Mouse (Mus musculus): ENCODE data around the gene Serinc3. TPM values are rescaled to one million over a fixed set of nuclear protein-coding genes. Genes with fewer than 3 reads are reported as not detected.
"Not testable (repeated sequence)": the region's sequence is repeated elsewhere in the genome, so short reads cannot be mapped to it uniquely, and the experiment has no call there.

Serinc3 gene
- polyA plus RNA-seq, 1 experiment from 2014 or later, result 53.0 TPM

GRCm38 (mm10) chr2:163631223-163631622, 13.7 kb downstream of the Serinc3 start:
- H3K4me2 ChIP-seq (ENCODE audit: low read depth, low read length), result no peak overlapping the region
- no peak overlapping the region for H3K4me3 ChIP-seq (ENCODE audit: low read depth, low read length)
- H3K27me3 ChIP-seq (replicated peaks; ENCODE audit: control insufficient read depth, insufficient read depth, low read length), result no peaks in the 10 kb centered on the region
- H3K27ac ChIP-seq (replicated peaks; ENCODE audit: low read depth, low read length), result no peak overlapping the region
- WGBS, result 95% methylated on average over 4 of the region's 4 CpGs
- H3K4me1 ChIP-seq (ENCODE audit: control insufficient read depth, insufficient read depth, low read length), result no peaks in the 10 kb centered on the region
- no peak for ATAC-seq (ENCODE audit: low read depth)
- no peaks in the 10 kb centered on the region for H3K9me3 ChIP-seq (ENCODE audit: control insufficient read depth, low read length)
- no peak overlapping the region for H3K9ac ChIP-seq (ENCODE audit: low read depth, low read length)
- DNase-seq (ENCODE audit: low spot score), result no peak
- peaks cover 91% of the 10 kb centered on the region for H3K36me3 ChIP-seq (ENCODE audit: control insufficient read depth, insufficient read depth, low read length)

GRCm38 (mm10) chr2:163621401-163621800, 23.5 kb downstream of the Serinc3 start:
- peaks cover 87% of the 10 kb centered on the region for H3K36me3 ChIP-seq (ENCODE audit: control insufficient read depth, insufficient read depth, low read length)
- 91% methylated on average over 3 of the region's 3 CpGs for WGBS
- not testable (repeated sequence) for H3K4me1 ChIP-seq (ENCODE audit: control insufficient read depth, insufficient read depth, low read length); H3K4me2 ChIP-seq (ENCODE audit: low read depth, low read length); H3K9me3 ChIP-seq (ENCODE audit: control insufficient read depth, low read length); H3K9ac ChIP-seq (ENCODE audit: low read depth, low read length); DNase-seq (ENCODE audit: low spot score); H3K27ac ChIP-seq (replicated peaks; ENCODE audit: low read depth, low read length); ATAC-seq (ENCODE audit: low read depth); H3K4me3 ChIP-seq (ENCODE audit: low read depth, low read length); H3K27me3 ChIP-seq (replicated peaks; ENCODE audit: control insufficient read depth, insufficient read depth, low read length)

- H3K27ac ChIP-seq (replicated peaks; ENCODE audit: low read depth, low read length), result no peak overlapping the region
- peak; percentile 53 for DNase-seq (ENCODE audit: low spot score)
- ATAC-seq (ENCODE audit: low read depth), result peak; percentile 56; the same call in 1 of the 2 replicates
- no peak overlapping the region for H3K4me3 ChIP-seq (ENCODE audit: low read depth, low read length)
- 78% methylated on average over 8 of the region's 8 CpGs for WGBS
- H3K4me2 ChIP-seq (ENCODE audit: low read depth, low read length), result no peak overlapping the region
- H3K27me3 ChIP-seq (replicated peaks; ENCODE audit: control insufficient read depth, insufficient read depth, low read length), result no peaks in the 10 kb centered on the region
- no peaks in the 10 kb centered on the region for H3K9me3 ChIP-seq (ENCODE audit: control insufficient read depth, low read length)
- H3K36me3 ChIP-seq (ENCODE audit: control insufficient read depth, insufficient read depth, low read length), result peaks cover 87% of the 10 kb centered on the region
- H3K9ac ChIP-seq (ENCODE audit: low read depth, low read length), result no peak overlapping the region
- H3K4me1 ChIP-seq (ENCODE audit: control insufficient read depth, insufficient read depth, low read length), result no peaks in the 10 kb centered on the region
These were observed 24.5 kb downstream of the Serinc3 start for GRCm38 (mm10) chr2:163620451-163620850.

GRCm38 (mm10) chr2:163617874-163618273, 27.1 kb downstream of the Serinc3 start:
- no peak overlapping the region for H3K9ac ChIP-seq (ENCODE audit: low read depth, low read length)
- H3K27me3 ChIP-seq (replicated peaks; ENCODE audit: control insufficient read depth, insufficient read depth, low read length), result no peaks in the 10 kb centered on the region
- no peak overlapping the region for H3K4me2 ChIP-seq (ENCODE audit: low read depth, low read length)
- ATAC-seq (ENCODE audit: low read depth) (no peak), DNase-seq (ENCODE audit: low spot score) (no peak)
- H3K4me3 ChIP-seq (ENCODE audit: low read depth, low read length), result no peak overlapping the region
- H3K27ac ChIP-seq (replicated peaks; ENCODE audit: low read depth, low read length), result no peak overlapping the region
- no peaks in the 10 kb centered on the region for H3K4me1 ChIP-seq (ENCODE audit: control insufficient read depth, insufficient read depth, low read length)
- no peaks in the 10 kb centered on the region for H3K9me3 ChIP-seq (ENCODE audit: control insufficient read depth, low read length)
- peaks cover 91% of the 10 kb centered on the region for H3K36me3 ChIP-seq (ENCODE audit: control insufficient read depth, insufficient read depth, low read length)
- 90% methylated on average over 4 of the region's 4 CpGs for WGBS

- no peak for DNase-seq (ENCODE audit: low spot score)
- WGBS, result 76% methylated on average over 3 of the region's 3 CpGs
- peaks cover 92% of the 10 kb centered on the region for H3K36me3 ChIP-seq (ENCODE audit: control insufficient read depth, insufficient read depth, low read length)
These were observed 27.6 kb downstream of the Serinc3 start for GRCm38 (mm10) chr2:163617232-163617863.

GRCm38 (mm10) chr2:163616652-163617227, 28.2 kb downstream of the Serinc3 start:
- Histone ChIP-seq H3K9me3 (ENCODE audit: control insufficient read depth, low read length) (no peaks in the 10 kb centered on the region), H3K9ac (ENCODE audit: low read depth, low read length) (no peak overlapping the region), H3K4me3 (ENCODE audit: low read depth, low read length) (no peak overlapping the region), H3K27me3 (replicated peaks; ENCODE audit: control insufficient read depth, insufficient read depth, low read length) (no peaks in the 10 kb centered on the region), H3K4me2 (ENCODE audit: low read depth, low read length) (no peak overlapping the region), H3K36me3 (ENCODE audit: control insufficient read depth, insufficient read depth, low read length) (peaks cover 95% of the 10 kb centered on the region), H3K27ac (replicated peaks; ENCODE audit: low read depth, low read length) (no peak overlapping the region), H3K4me1 (ENCODE audit: control insufficient read depth, insufficient read depth, low read length) (no peaks in the 10 kb centered on the region)
- ATAC-seq (ENCODE audit: low read depth) (no peak), DNase-seq (ENCODE audit: low spot score) (no peak)
- WGBS, result 81% methylated on average over 3 of the region's 3 CpGs

More at GRCm38 (mm10) chr2:163617232-163617863, 27.6 kb downstream of the Serinc3 start:
- no peaks in the 10 kb centered on the region for H3K27me3 ChIP-seq (replicated peaks; ENCODE audit: control insufficient read depth, insufficient read depth, low read length)
- H3K4me2 ChIP-seq (ENCODE audit: low read depth, low read length), result no peak overlapping the region
- no peak overlapping the region for H3K4me3 ChIP-seq (ENCODE audit: low read depth, low read length)
- H3K9me3 ChIP-seq (ENCODE audit: control insufficient read depth, low read length), result no peaks in the 10 kb centered on the region
- H3K4me1 ChIP-seq (ENCODE audit: control insufficient read depth, insufficient read depth, low read length), result no peaks in the 10 kb centered on the region
- no peak overlapping the region for H3K9ac ChIP-seq (ENCODE audit: low read depth, low read length)
- H3K27ac ChIP-seq (replicated peaks; ENCODE audit: low read depth, low read length), result no peak overlapping the region
- ATAC-seq (ENCODE audit: low read depth), result no peak

GRCm38 (mm10) chr2:163615906-163616651, 28.9 kb downstream of the Serinc3 start:
- DNase-seq (ENCODE audit: low spot score), result no peak
- Histone ChIP-seq H3K27ac (replicated peaks; ENCODE audit: low read depth, low read length) (no peak overlapping the region), H3K9me3 (ENCODE audit: control insufficient read depth, low read length) (no peaks in the 10 kb centered on the region), H3K9ac (ENCODE audit: low read depth, low read length) (no peak overlapping the region), H3K36me3 (ENCODE audit: control insufficient read depth, insufficient read depth, low read length) (peaks cover 97% of the 10 kb centered on the region), H3K4me1 (ENCODE audit: control insufficient read depth, insufficient read depth, low read length) (no peaks in the 10 kb centered on the region), H3K4me2 (ENCODE audit: low read depth, low read length) (no peak overlapping the region), H3K4me3 (ENCODE audit: low read depth, low read length) (no peak overlapping the region), H3K27me3 (replicated peaks; ENCODE audit: control insufficient read depth, insufficient read depth, low read length) (no peaks in the 10 kb centered on the region)
- no peak for ATAC-seq (ENCODE audit: low read depth)
- WGBS, result 88% methylated on average over 4 of the region's 4 CpGs

GRCm38 (mm10) chr2:163615401-163615800, 29.5 kb downstream of the Serinc3 start:
- Histone ChIP-seq H3K9me3 (ENCODE audit: control insufficient read depth, low read length) (no peaks in the 10 kb centered on the region), H3K4me1 (ENCODE audit: control insufficient read depth, insufficient read depth, low read length) (no peaks in the 10 kb centered on the region), H3K27ac (replicated peaks; ENCODE audit: low read depth, low read length) (no peak overlapping the region), H3K9ac (ENCODE audit: low read depth, low read length) (no peak overlapping the region), H3K4me2 (ENCODE audit: low read depth, low read length) (no peak overlapping the region), H3K36me3 (ENCODE audit: control insufficient read depth, insufficient read depth, low read length) (peaks cover 93% of the 10 kb centered on the region), H3K4me3 (ENCODE audit: low read depth, low read length) (no peak overlapping the region), H3K27me3 (replicated peaks; ENCODE audit: control insufficient read depth, insufficient read depth, low read length) (no peaks in the 10 kb centered on the region)
- 95% methylated on average over 9 of the region's 9 CpGs for WGBS
- DNase-seq (ENCODE audit: low spot score) (no peak), ATAC-seq (ENCODE audit: low read depth) (no peak)
